Mouse (Mus musculus): ENCODE data around the gene Gm16867. TPM values are rescaled to one million over a fixed set of nuclear protein-coding genes. Genes with fewer than 3 reads are reported as not detected.
"Not testable (repeated sequence)": the region's sequence is repeated elsewhere in the genome, so short reads cannot be mapped to it uniquely, and the experiment has no call there.

Gm16867 gene
- total and polyA plus RNA-seq, 3 experiments = not detected

- H3K9ac ChIP-seq (ENCODE audit: insufficient read depth, low read depth); in situ Hi-C loops (cut with MboI; ENCODE audit: low pct_ligation_motif_present, low pct_unique_long_range_greater_than_20kb, low sequenced_read_pairs): not testable (repeated sequence)
Observed at GRCm38 (mm10) chr14:69473941-69474646, 29.1 kb downstream of the Gm16867 start.

GRCm38 (mm10) chr14:69473322-69473721, 29.8 kb downstream of the Gm16867 start:
- H3K27ac ChIP-seq (ENCODE audit: insufficient read depth, low read depth); in situ Hi-C loops (cut with MboI; ENCODE audit: low pct_ligation_motif_present, low pct_unique_long_range_greater_than_20kb, low sequenced_read_pairs); H3K4me2 ChIP-seq (ENCODE audit: insufficient read depth, low read depth, poor library complexity, severe bottlenecking); dilution Hi-C loops (cut with MboI; ENCODE audit: extremely low pct_ligation_motif_present, extremely low pct_unique_long_range_greater_than_20kb, low sequenced_read_pairs); H3K79me2 ChIP-seq (replicated peaks; ENCODE audit: control insufficient read depth, extremely low read depth, insufficient read depth, poor library complexity, severe bottlenecking); H3K27me3 ChIP-seq (replicated peaks); DNase-seq (ENCODE audit: extremely low read depth); H3K4me3 ChIP-seq (replicated peaks in 1 of 3; ENCODE audit: low read depth in 2 of 3, low read length in 2 of 3, poor library complexity in 1 of 3); H3K4me1 ChIP-seq (ENCODE audit: control insufficient read depth in 1 of 2, insufficient read depth in 2 of 2); H3K36me3 ChIP-seq (replicated peaks in 1 of 2; ENCODE audit: control insufficient read depth in 1 of 2, insufficient read depth in 1 of 2, low read length in 1 of 2); H3K9ac ChIP-seq (ENCODE audit: insufficient read depth, low read depth); H3K9me3 ChIP-seq (replicated peaks; ENCODE audit: low read length): not testable (repeated sequence)

More at GRCm38 (mm10) chr14:69473941-69474646, 29.1 kb downstream of the Gm16867 start:
- H3K4me2 ChIP-seq (ENCODE audit: insufficient read depth, low read depth, poor library complexity, severe bottlenecking); H3K9me3 ChIP-seq (replicated peaks; ENCODE audit: low read length); H3K79me2 ChIP-seq (replicated peaks; ENCODE audit: control insufficient read depth, extremely low read depth, insufficient read depth, poor library complexity, severe bottlenecking); H3K27ac ChIP-seq (ENCODE audit: insufficient read depth, low read depth); H3K4me3 ChIP-seq (replicated peaks in 1 of 3; ENCODE audit: low read depth in 2 of 3, low read length in 2 of 3, poor library complexity in 1 of 3); H3K27me3 ChIP-seq (replicated peaks); dilution Hi-C loops (cut with MboI; ENCODE audit: extremely low pct_ligation_motif_present, extremely low pct_unique_long_range_greater_than_20kb, low sequenced_read_pairs); DNase-seq (ENCODE audit: extremely low read depth); H3K4me1 ChIP-seq (ENCODE audit: control insufficient read depth in 1 of 2, insufficient read depth in 2 of 2); H3K36me3 ChIP-seq (replicated peaks in 1 of 2; ENCODE audit: control insufficient read depth in 1 of 2, insufficient read depth in 1 of 2, low read length in 1 of 2): not testable (repeated sequence)

- H3K4me3 ChIP-seq (replicated peaks in 1 of 3; ENCODE audit: low read depth in 2 of 3, low read length in 2 of 3, poor library complexity in 1 of 3); H3K4me2 ChIP-seq (ENCODE audit: insufficient read depth, low read depth, poor library complexity, severe bottlenecking); H3K9me3 ChIP-seq (replicated peaks; ENCODE audit: low read length); DNase-seq (ENCODE audit: extremely low read depth); H3K4me1 ChIP-seq (ENCODE audit: control insufficient read depth in 1 of 2, insufficient read depth in 2 of 2); H3K27me3 ChIP-seq (replicated peaks); H3K27ac ChIP-seq (ENCODE audit: insufficient read depth, low read depth); in situ Hi-C loops (cut with MboI; ENCODE audit: low pct_ligation_motif_present, low pct_unique_long_range_greater_than_20kb, low sequenced_read_pairs); H3K36me3 ChIP-seq (replicated peaks in 1 of 2; ENCODE audit: control insufficient read depth in 1 of 2, insufficient read depth in 1 of 2, low read length in 1 of 2); H3K79me2 ChIP-seq (replicated peaks; ENCODE audit: control insufficient read depth, extremely low read depth, insufficient read depth, poor library complexity, severe bottlenecking); H3K9ac ChIP-seq (ENCODE audit: insufficient read depth, low read depth); dilution Hi-C loops (cut with MboI; ENCODE audit: extremely low pct_ligation_motif_present, extremely low pct_unique_long_range_greater_than_20kb, low sequenced_read_pairs): not testable (repeated sequence)
Observed at GRCm38 (mm10) chr14:69470122-69470708, 32.9 kb downstream of the Gm16867 start.

GRCm38 (mm10) chr14:69467612-69468366, 35.4 kb downstream of the Gm16867 start:
- H3K36me3 ChIP-seq (replicated peaks in 1 of 2; ENCODE audit: control insufficient read depth in 1 of 2, insufficient read depth in 1 of 2, low read length in 1 of 2); H3K79me2 ChIP-seq (replicated peaks; ENCODE audit: control insufficient read depth, extremely low read depth, insufficient read depth, poor library complexity, severe bottlenecking); H3K4me2 ChIP-seq (ENCODE audit: insufficient read depth, low read depth, poor library complexity, severe bottlenecking); H3K9me3 ChIP-seq (replicated peaks; ENCODE audit: low read length); H3K9ac ChIP-seq (ENCODE audit: insufficient read depth, low read depth); DNase-seq (ENCODE audit: extremely low read depth); dilution Hi-C loops (cut with MboI; ENCODE audit: extremely low pct_ligation_motif_present, extremely low pct_unique_long_range_greater_than_20kb, low sequenced_read_pairs); H3K27ac ChIP-seq (ENCODE audit: insufficient read depth, low read depth); H3K27me3 ChIP-seq (replicated peaks); in situ Hi-C loops (cut with MboI; ENCODE audit: low pct_ligation_motif_present, low pct_unique_long_range_greater_than_20kb, low sequenced_read_pairs); H3K4me1 ChIP-seq (ENCODE audit: control insufficient read depth in 1 of 2, insufficient read depth in 2 of 2); H3K4me3 ChIP-seq (replicated peaks in 1 of 3; ENCODE audit: low read depth in 2 of 3, low read length in 2 of 3, poor library complexity in 1 of 3): not testable (repeated sequence)

- H3K4me2 ChIP-seq (ENCODE audit: insufficient read depth, low read depth, poor library complexity, severe bottlenecking); DNase-seq (ENCODE audit: extremely low read depth); dilution Hi-C loops (cut with MboI; ENCODE audit: extremely low pct_ligation_motif_present, extremely low pct_unique_long_range_greater_than_20kb, low sequenced_read_pairs); H3K79me2 ChIP-seq (replicated peaks; ENCODE audit: control insufficient read depth, extremely low read depth, insufficient read depth, poor library complexity, severe bottlenecking); H3K4me1 ChIP-seq (ENCODE audit: control insufficient read depth in 1 of 2, insufficient read depth in 2 of 2); H3K36me3 ChIP-seq (replicated peaks in 1 of 2; ENCODE audit: control insufficient read depth in 1 of 2, insufficient read depth in 1 of 2, low read length in 1 of 2); H3K4me3 ChIP-seq (replicated peaks in 1 of 3; ENCODE audit: low read depth in 2 of 3, low read length in 2 of 3, poor library complexity in 1 of 3); H3K27ac ChIP-seq (ENCODE audit: insufficient read depth, low read depth); in situ Hi-C loops (cut with MboI; ENCODE audit: low pct_ligation_motif_present, low pct_unique_long_range_greater_than_20kb, low sequenced_read_pairs); H3K9ac ChIP-seq (ENCODE audit: insufficient read depth, low read depth); H3K9me3 ChIP-seq (replicated peaks; ENCODE audit: low read length); H3K27me3 ChIP-seq (replicated peaks): not testable (repeated sequence)
Observed at GRCm38 (mm10) chr14:69464465-69464864, 38.7 kb downstream of the Gm16867 start.

- H3K9me3 ChIP-seq (replicated peaks; ENCODE audit: low read length); DNase-seq (ENCODE audit: extremely low read depth); H3K27ac ChIP-seq (ENCODE audit: insufficient read depth, low read depth); H3K27me3 ChIP-seq (replicated peaks); H3K9ac ChIP-seq (ENCODE audit: insufficient read depth, low read depth); H3K4me3 ChIP-seq (replicated peaks in 1 of 3; ENCODE audit: low read depth in 2 of 3, low read length in 2 of 3, poor library complexity in 1 of 3); H3K4me2 ChIP-seq (ENCODE audit: insufficient read depth, low read depth, poor library complexity, severe bottlenecking); dilution Hi-C loops (cut with MboI; ENCODE audit: extremely low pct_ligation_motif_present, extremely low pct_unique_long_range_greater_than_20kb, low sequenced_read_pairs); H3K79me2 ChIP-seq (replicated peaks; ENCODE audit: control insufficient read depth, extremely low read depth, insufficient read depth, poor library complexity, severe bottlenecking); H3K4me1 ChIP-seq (ENCODE audit: control insufficient read depth in 1 of 2, insufficient read depth in 2 of 2); in situ Hi-C loops (cut with MboI; ENCODE audit: low pct_ligation_motif_present, low pct_unique_long_range_greater_than_20kb, low sequenced_read_pairs); H3K36me3 ChIP-seq (replicated peaks in 1 of 2; ENCODE audit: control insufficient read depth in 1 of 2, insufficient read depth in 1 of 2, low read length in 1 of 2): not testable (repeated sequence)
Observed at GRCm38 (mm10) chr14:69457691-69458090, 45.5 kb downstream of the Gm16867 start.
